In genomic region chr6:49007981-49008380, GRCm38 (mm10) we compare ENCODE assay signal across 8 mouse cellular contexts. TPM values are rescaled to one million over a fixed set of nuclear protein-coding genes. Genes with fewer than 3 reads are reported as not detected.
DNase-seq lines count a peak whose midpoint lies in the region; ATAC-seq and TF ChIP-seq lines count a peak whose summit lies in the region.

No protein-coding gene starts in this region.

- no peaks in the 10 kb centered on the region for H3K9me3 ChIP-seq in hindbrain, embryonic 15.5 days

- H3K36me3 ChIP-seq in hindbrain, embryonic 15.5 days = no peaks in the 10 kb centered on the region

- ATAC-seq in hindbrain, embryonic 15.5 days (ENCODE audit: low FRiP score, low read depth) = peak; percentile 59; the same call in 1 of the 2 replicates
- ATAC-seq in megakaryocyte, adult 5-6 weeks (ENCODE audit: poor library complexity, severe bottlenecking) = peak; percentile 95

- H3K27ac ChIP-seq in hindbrain, embryonic 15.5 days (replicated peaks) = no peak overlapping the region
- H3K27ac ChIP-seq in left cerebral cortex, adult 2 months = peak overlapping the region; percentile 24; the same call in 1 of the 2 replicates

- peak; percentile 78 for TF ChIP-seq CTCF in left cerebral cortex, adult 2 months (IDR thresholded peaks at IDR 0.05)

- DNase-seq in T-cell, adult 2 months (ENCODE audit: low spot score) = peak; percentile 61
- peak; percentile 51 for DNase-seq in cerebellum, adult 9-10 months
- peak; percentile 15 to 82 for DNase-seq in frontal cortex, adult 2 months (ENCODE audit: extremely low spot score in 1 of 2, low spot score in 1 of 2)
- DNase-seq in left cerebral cortex, adult 2 months (ENCODE audit: extremely low spot score in 1 of 2, low spot score in 2 of 2) = peak; percentile 57 to 63
- peak; percentile 72 to 74 for DNase-seq in right cerebral cortex, adult 2 months (ENCODE audit: low spot score in 2 of 2)
- peak; percentile 56 for DNase-seq in yolk sac, embryonic 10.5 days (ENCODE audit: low spot score)

- peak overlapping the region; percentile 22 for H3K4me3 ChIP-seq in hindbrain, embryonic 15.5 days
- peak overlapping the region; percentile 38 for H3K4me3 ChIP-seq in left cerebral cortex, adult 2 months

- peaks cover 7% of the 10 kb centered on the region for H3K4me1 ChIP-seq in hindbrain, embryonic 15.5 days (replicated peaks)

- intact Hi-C loops in left cerebral cortex, adult 2 months (cut with DNase I) = loop anchor here (2.0 to 5.0 kb wide), 2 partner anchors 49 to 391 kb away; no protein-coding TSS in a partner anchor

- WGBS in hindbrain, embryonic 15.5 days = 2% methylated on average over 9 of the region's 9 CpGs

- H3K4me2 ChIP-seq in hindbrain, embryonic 15.5 days = peak overlapping the region; percentile 52

- no peak overlapping the region for H3K9ac ChIP-seq in hindbrain, embryonic 15.5 days

- H3K27me3 ChIP-seq in hindbrain, embryonic 15.5 days = no peaks in the 10 kb centered on the region

RNA-seq across cellular contexts. Expression of gene Svs1, which starts 21.3 kb away (rescaled TPM):
- polyA plus RNA-seq in frontal cortex, adult 2 months (2012; rRNA removed) = not detected in 2 replicates
- polyA plus RNA-seq in hindbrain, embryonic 15.5 days (2015; fragmentation: Nextera tagmentation; extraction: Ambion mirVana) = not detected in 2 replicates
- total RNA-seq in left cerebral cortex, adult 2 months (2021) = not detected
- total RNA-seq in megakaryocyte, adult 5-6 weeks (2015) = not detected in 2 replicates
- total RNA-seq in megakaryocyte, adult 5-6 weeks (2017) = not detected in 2 replicates

RNA-seq across cellular contexts. Expression of gene Gpnmb, which starts 28.4 kb away (rescaled TPM):
- 7.0 and 8.5 TPM in 2 replicates for polyA plus RNA-seq in frontal cortex, adult 2 months (2012; rRNA removed)
- polyA plus RNA-seq in hindbrain, embryonic 15.5 days (2015; fragmentation: Nextera tagmentation; extraction: Ambion mirVana) = 0.23 and 1.4 TPM in 2 replicates
- 1 to 10 TPM; 1.3 to 2.5 TPM for total RNA-seq in left cerebral cortex, adult 2 months (2021)
- total RNA-seq in megakaryocyte, adult 5-6 weeks (2015) = 0.94 and 2.3 TPM in 2 replicates
- 0.45 and 0.81 TPM in 2 replicates for total RNA-seq in megakaryocyte, adult 5-6 weeks (2017)

RNA-seq across cellular contexts. Expression of gene Doxl2, which starts 33.2 kb away (rescaled TPM):
- polyA plus RNA-seq in frontal cortex, adult 2 months (2012; rRNA removed) = 0.11 TPM in 1 of 2 replicates, not detected in the other
- not detected in 2 replicates for polyA plus RNA-seq in hindbrain, embryonic 15.5 days (2015; fragmentation: Nextera tagmentation; extraction: Ambion mirVana)
- not detected for total RNA-seq in left cerebral cortex, adult 2 months (2021)
- total RNA-seq in megakaryocyte, adult 5-6 weeks (2015) = not detected in 2 replicates
- not detected in 2 replicates for total RNA-seq in megakaryocyte, adult 5-6 weeks (2017)
